Mouse (Mus musculus): ENCODE results near the gene Mtnr1b.
"Not testable (repeated sequence)": the region's sequence is repeated elsewhere in the genome, so short reads cannot be mapped to it uniquely, and the experiment has no call there.

The Mtnr1b gene

GRCm38 (mm10) chr9:15874506-15875160 is at the start of gene Mtnr1b:
Gene Mtnr1b, minus strand, starts transcription at chr9:15874556.
- DNase-seq: no peak

DNA sequence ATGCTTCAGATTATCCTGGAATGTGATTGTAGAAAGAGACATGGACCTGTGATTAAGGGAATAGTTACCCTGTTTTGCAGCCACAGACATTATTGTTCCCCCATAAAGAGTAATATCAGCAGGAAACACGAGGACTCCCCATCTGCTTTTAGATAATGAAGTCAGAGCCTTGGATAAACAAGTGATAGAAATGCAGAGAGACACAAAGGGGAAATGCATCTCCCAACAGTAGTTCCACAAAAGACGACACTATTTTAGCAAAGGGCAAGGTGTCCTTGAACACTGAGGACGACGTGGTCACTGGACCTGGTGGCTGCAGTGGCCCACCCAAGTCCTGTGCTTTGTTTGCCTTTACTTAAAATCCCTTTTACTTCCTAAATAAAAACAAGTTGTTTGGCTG is 45.9 kb upstream of the Mtnr1b start:
- DNase-seq: no peak

GRCm38 (mm10) chr9:15919373-15920005 is 45.1 kb upstream of the Mtnr1b start:
- DNase-seq: no peak

DNA sequence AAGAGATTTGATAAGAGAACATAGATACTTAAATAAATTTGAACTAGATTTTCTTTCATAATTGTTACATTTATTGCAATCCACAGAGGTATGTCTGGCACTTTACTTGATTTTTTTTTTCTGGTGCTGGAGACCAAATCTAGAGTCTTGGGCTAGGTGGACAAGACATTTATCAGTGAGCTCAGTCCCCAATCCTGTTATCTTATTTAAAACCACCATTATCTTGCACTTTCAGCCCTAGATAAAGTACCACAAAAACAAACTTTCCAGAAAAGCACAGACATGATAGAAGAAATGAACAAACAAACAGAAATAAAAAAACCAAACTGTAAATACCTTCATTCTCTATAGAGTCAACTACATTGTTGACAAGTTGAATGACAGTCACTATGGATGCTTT is 42.2 kb upstream of the Mtnr1b start:
- DNase-seq: no peak

DNA sequence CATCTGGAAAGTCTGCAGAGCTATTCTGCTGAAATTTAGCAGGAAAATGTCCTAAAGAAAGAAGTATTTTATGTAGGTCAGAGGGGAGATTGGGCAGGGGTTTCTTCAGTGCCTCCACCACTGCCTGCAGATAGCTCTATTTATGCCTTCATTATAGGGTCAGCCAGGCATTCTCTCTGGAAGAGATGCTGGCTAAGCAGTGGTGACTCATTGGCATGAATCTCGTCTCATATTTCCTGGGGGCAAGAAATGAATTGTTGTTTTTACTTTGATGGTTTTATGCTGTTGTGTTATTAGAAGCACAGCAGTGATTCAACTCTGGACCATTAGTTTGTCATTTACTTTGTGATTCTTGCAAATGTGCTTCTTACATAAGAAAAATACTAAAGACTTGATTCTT is 38.4 kb upstream of the Mtnr1b start:
- DNase-seq: no peak

GRCm38 (mm10) chr9:15909397-15910113 is 35.2 kb upstream of the Mtnr1b start:
- peak; percentile 7 for DNase-seq

- DNase-seq: no peak
Observed at GRCm38 (mm10) chr9:15903948-15904750, 29.8 kb upstream of the Mtnr1b start.

DNA sequence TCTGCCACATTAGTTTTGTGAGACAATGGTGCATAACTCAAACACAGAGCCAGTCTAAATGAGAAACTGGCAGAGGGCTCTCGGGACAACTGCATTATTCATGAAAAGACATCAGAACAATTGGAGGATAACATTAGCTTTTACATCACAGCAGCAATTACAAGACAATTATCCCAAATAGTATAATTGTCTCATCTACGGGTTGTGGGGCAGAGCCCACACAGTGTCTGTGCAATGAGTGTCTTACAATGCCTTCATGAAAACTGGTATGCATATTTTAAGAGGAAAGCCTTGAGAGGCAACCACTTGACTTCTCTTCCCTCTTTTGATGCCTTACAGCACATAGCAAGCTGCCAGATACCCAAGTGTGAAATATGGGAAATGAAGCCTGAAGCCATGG is 23.8 kb upstream of the Mtnr1b start:
- no peak for DNase-seq

DNA sequence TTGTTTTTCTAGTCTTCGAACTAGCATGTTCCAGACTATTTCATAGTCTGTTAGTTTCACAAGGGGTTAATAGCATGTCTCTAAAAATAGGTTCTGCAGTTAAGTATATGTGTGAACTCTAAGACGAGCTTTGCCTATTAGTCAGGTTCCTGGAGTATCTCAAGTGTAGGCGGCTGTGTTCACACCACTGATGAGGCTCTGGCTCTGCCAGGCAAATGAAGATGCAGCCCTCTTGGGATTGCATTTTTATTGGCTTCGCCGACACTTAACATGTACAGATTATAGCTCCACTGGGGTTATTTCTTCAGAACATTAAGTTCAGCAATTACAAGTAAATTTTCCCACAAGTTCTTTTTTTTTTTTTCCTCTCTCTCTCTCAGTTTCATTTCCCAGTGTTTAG is 12.4 kb upstream of the Mtnr1b start:
- no peak for DNase-seq

DNA sequence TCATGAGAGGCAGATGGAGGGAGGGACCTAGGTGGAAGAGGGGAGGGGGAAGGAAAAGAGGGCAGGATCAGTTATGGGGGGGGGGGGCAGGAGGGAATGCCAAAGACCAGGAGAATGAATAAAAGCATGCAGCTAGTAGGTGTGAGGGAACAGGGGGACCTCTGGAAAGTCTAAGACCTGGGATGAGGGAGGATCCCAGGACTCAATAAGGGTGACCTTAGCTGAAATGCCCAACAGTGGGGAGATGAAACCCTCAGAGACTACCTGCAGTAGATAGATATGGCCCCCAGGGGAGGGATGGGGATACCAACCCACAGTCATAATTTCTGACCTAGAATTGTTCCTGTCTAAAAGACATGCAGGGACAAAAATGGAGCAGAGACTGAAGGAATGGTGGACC is 6.4 kb upstream of the Mtnr1b start:
- no peak for DNase-seq

- no peak for DNase-seq
Observed at GRCm38 (mm10) chr9:15880160-15880603, 5.8 kb upstream of the Mtnr1b start.

DNA sequence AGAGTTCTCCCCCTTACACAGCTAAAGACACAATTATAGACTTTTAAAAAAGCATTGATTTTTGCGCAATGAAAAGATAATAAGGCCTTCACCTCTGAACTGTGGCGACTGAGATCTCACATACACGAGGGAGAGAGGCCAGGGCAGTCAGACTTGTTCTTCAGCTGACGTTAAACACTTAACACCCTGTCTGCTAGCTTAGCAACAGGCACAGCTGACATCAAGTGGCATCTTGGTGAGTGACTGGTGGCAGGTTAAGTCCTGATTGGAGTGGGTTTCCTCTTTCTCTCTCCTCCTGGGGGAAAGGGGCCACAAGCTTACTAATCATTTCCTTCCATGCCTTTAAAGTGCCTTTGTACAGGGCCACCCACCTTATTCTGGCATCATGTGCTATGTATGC is 4.3 kb downstream of the Mtnr1b start:
- DNase-seq: no peak

DNA sequence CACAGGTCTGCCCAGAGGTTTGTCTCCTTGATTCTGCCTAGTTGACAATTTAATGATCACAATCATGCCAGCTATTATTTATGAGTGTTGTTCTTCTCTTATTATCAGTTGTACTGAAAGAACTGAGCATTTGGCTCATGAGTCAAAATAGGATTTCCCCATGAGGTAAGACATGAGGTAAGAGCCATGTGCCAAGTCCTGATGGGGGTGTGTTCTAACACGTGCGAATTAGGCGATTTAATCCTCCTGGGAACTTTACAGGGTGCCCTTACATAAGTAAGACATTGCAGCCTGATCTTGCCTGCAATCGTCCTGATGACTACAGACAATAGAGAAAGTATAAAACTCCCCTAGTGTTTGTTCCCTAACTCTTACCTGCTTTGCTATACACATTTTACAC is 4.9 kb downstream of the Mtnr1b start:
- no peak for DNase-seq

DNA sequence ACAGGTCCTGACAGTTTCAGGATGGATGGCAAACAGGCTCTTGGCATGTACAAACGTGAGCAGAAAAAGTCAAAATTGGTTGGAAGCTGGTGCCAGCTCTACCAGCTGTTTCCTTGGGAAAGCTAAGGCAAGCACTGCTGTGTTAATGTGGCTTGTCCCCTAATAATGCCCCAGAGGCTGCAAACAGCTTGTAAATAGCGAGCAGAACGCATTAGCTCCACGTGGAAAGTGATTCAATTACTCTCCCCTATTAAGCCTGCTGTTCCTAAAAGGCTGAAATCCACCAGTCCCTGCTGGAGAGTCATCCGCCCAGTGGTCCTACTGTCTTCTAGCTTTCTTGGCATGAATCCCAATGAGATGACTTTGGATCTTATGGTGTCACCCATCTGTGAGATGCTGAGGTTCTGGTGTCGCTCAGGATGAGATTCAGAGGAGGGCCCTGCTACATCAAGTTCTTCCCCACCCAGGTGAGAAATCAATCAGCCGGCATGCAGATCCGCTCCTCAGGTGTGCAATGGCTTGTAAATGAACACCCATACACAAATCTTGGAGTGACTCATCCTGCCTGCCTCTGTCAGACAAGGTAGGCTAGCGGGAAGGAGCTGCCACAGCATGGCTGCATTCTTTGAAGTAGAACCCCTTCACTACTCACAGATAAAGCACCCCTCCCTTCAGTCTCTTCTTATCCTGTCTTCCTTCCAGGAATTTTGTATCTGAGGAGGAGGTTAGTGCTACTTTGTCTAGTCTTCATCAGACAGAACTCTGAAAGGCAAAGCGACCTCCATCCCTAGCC is 7.9 kb downstream of the Mtnr1b start:
- DNase-seq: no peak

GRCm38 (mm10) chr9:15861402-15861801 is 13.0 kb downstream of the Mtnr1b start:
- no peak for DNase-seq

GRCm38 (mm10) chr9:15850749-15851148 is 23.6 kb downstream of the Mtnr1b start:
- DNase-seq: no peak

DNA sequence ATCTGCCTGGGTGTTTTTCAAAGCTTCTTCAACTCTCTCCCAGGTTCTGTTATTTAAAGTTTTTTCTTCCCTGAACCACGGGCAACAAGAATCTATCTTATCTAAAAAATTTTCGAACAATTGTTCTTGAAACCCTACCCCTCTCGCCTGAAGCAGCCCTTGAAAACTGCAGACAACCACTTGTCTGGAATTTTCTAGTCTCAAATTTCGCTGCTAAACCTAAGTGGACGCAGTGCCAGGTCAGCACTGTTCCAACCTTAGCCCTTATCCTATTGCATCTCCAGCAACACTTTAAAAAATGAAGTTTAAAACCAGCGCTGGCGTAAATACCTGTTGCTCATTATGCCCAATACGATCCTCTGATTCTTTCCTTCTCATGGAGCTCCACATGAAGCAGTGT is 29.0 kb downstream of the Mtnr1b start:
- DNase-seq: no peak

GRCm38 (mm10) chr9:15844936-15845335 is 29.4 kb downstream of the Mtnr1b start:
- DNase-seq: not testable (repeated sequence)

- no peak for DNase-seq
Observed at GRCm38 (mm10) chr9:15813002-15813911, 61.1 kb downstream of the Mtnr1b start.

- no peak for DNase-seq
Observed at GRCm38 (mm10) chr9:15804296-15804695, 70.1 kb downstream of the Mtnr1b start.

DNA sequence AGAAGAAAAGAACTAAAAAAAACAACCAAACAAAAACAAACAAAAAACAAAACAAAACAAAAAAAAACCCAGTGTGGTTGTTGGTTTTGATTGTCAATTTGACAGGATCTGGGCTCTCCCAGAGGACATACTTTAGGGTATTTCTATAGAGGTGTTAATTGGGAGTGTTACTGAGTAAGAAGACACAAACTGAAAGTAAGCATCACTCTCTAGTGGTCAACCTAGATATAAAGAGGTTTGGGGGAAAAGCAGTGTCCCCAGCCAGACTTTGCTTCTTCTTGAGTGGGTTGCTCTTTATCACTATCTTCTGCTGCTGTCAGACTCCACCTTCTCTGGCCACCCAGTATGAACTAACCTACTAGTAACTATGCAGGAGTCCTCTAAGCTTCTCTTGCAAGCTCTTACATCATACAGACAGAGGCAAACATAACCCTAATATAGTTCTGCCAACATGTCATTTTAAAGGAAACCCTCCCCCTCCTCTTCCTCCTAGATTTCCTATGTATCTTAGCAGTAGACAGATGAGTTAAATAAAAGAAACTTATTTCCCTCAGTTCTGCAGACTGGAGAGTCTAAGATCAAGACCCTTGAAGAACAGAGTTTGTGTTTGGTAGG is 71.8 kb downstream of the Mtnr1b start:
- no peak for DNase-seq

All from cerebellum, adult 11-12 months (tissue).